Mouse (Mus musculus) bone marrow macrophage, adult 2 months (primary cell): ENCODE results near the gene Rasip1.

Experiments
- CTCF ChIP-seq: IDR thresholded peaks from 2 replicates; pipeline ENCODE4 v1.5.1; 2012; ENCODE audit warnings: low read depth, mild to moderate bottlenecking, low read length, moderate library complexity
- POLR2A ChIP-seq: IDR thresholded peaks from 2 replicates; pipeline ENCODE4 v1.6.1; 2012; ENCODE audit warnings: mild to moderate bottlenecking, low read depth, low read length, borderline replicate concordance

- TF ChIP-seq POLR2A (no peak), CTCF (no peak)
Observed at GRCm38 (mm10) chr7:45627261-45627660, at the start of gene Rasip1.
